Mouse (Mus musculus): Measurements from ENCODE around the gene Mrln. TPM values are rescaled to one million over a fixed set of nuclear protein-coding genes. Genes with fewer than 3 reads are reported as not detected.

Mrln gene
- polyA plus RNA-seq, 1 experiment from 2014 or later, result 0.93 TPM

- H3K27me3 ChIP-seq, result no peaks in the 10 kb centered on the region
- no peak overlapping the region for H3K27ac ChIP-seq
- WGBS (ENCODE audit: insufficient replicate concordance), result 69% methylated on average over 4 of the region's 4 CpGs
- H3K4me3 ChIP-seq (replicated peaks), result no peak overlapping the region
- H3K9me3 ChIP-seq (replicated peaks), result no peaks in the 10 kb centered on the region
- H3K36me3 ChIP-seq, result no peaks in the 10 kb centered on the region
- DNase-seq (no peak), ATAC-seq (ENCODE audit: low read depth) (no peak)
- no peaks in the 10 kb centered on the region for H3K4me1 ChIP-seq (replicated peaks)
- no peak overlapping the region for H3K9ac ChIP-seq
- no peak overlapping the region for H3K4me2 ChIP-seq
Observed at GRCm38 (mm10) chr10:70260904-70261303, 56.4 kb downstream of the Mrln start.

GRCm38 (mm10) chr10:70262051-70262450 lies 57.6 kb downstream of the Mrln start:
- Histone ChIP-seq H3K4me3 (replicated peaks) (no peak overlapping the region), H3K9me3 (replicated peaks) (no peaks in the 10 kb centered on the region), H3K36me3 (no peaks in the 10 kb centered on the region), H3K27me3 (no peaks in the 10 kb centered on the region), H3K27ac (no peak overlapping the region), H3K4me1 (replicated peaks) (no peaks in the 10 kb centered on the region), H3K9ac (no peak overlapping the region), H3K4me2 (no peak overlapping the region)
- no peak for ATAC-seq (ENCODE audit: low read depth)
- WGBS (ENCODE audit: insufficient replicate concordance), result 50% methylated on average over 3 of the region's 3 CpGs
- no peak for DNase-seq

- Histone ChIP-seq H3K4me2 (no peak overlapping the region), H3K36me3 (no peaks in the 10 kb centered on the region), H3K9me3 (replicated peaks) (no peaks in the 10 kb centered on the region), H3K4me1 (replicated peaks) (no peaks in the 10 kb centered on the region), H3K4me3 (replicated peaks) (no peak overlapping the region), H3K27me3 (no peaks in the 10 kb centered on the region), H3K9ac (no peak overlapping the region), H3K27ac (no peak overlapping the region)
- no peak for DNase-seq
- no peak for ATAC-seq (ENCODE audit: low read depth)
- 76% methylated on average over 4 of the region's 4 CpGs for WGBS (ENCODE audit: insufficient replicate concordance)
Observed at GRCm38 (mm10) chr10:70263681-70264189, 59.3 kb downstream of the Mrln start.

GRCm38 (mm10) chr10:70264337-70265036 lies 60.0 kb downstream of the Mrln start:
- H3K9ac ChIP-seq, result no peak overlapping the region
- no peak overlapping the region for H3K4me3 ChIP-seq (replicated peaks)
- no peak overlapping the region for H3K27ac ChIP-seq
- no peak overlapping the region for H3K4me2 ChIP-seq
- 61% methylated on average over 9 of the region's 9 CpGs for whole genome bisulfite sequencing (ENCODE audit: insufficient replicate concordance)
- H3K36me3 ChIP-seq, result no peaks in the 10 kb centered on the region
- DNase-seq (no peak), ATAC-seq (ENCODE audit: low read depth) (no peak)
- no peaks in the 10 kb centered on the region for H3K4me1 ChIP-seq (replicated peaks)
- no peaks in the 10 kb centered on the region for H3K27me3 ChIP-seq
- no peaks in the 10 kb centered on the region for H3K9me3 ChIP-seq (replicated peaks)

GRCm38 (mm10) chr10:70266501-70266900 lies 62.0 kb downstream of the Mrln start:
- Histone ChIP-seq H3K27ac (no peak overlapping the region), H3K9me3 (replicated peaks) (no peaks in the 10 kb centered on the region), H3K4me3 (replicated peaks) (no peak overlapping the region), H3K9ac (no peak overlapping the region), H3K36me3 (no peaks in the 10 kb centered on the region), H3K4me2 (no peak overlapping the region), H3K4me1 (replicated peaks) (no peaks in the 10 kb centered on the region), H3K27me3 (no peaks in the 10 kb centered on the region)
- ATAC-seq (ENCODE audit: low read depth) (no peak), DNase-seq (no peak)
- 79% methylated on average over 6 of the region's 6 CpGs for WGBS (ENCODE audit: insufficient replicate concordance)

GRCm38 (mm10) chr10:70268581-70269446 lies 64.3 kb downstream of the Mrln start:
- 65% methylated on average over 23 of the region's 23 CpGs for WGBS (ENCODE audit: insufficient replicate concordance)
- Histone ChIP-seq H3K27me3 (no peaks in the 10 kb centered on the region), H3K27ac (no peak overlapping the region), H3K4me3 (replicated peaks) (no peak overlapping the region), H3K9ac (no peak overlapping the region), H3K4me2 (no peak overlapping the region), H3K9me3 (replicated peaks) (no peaks in the 10 kb centered on the region), H3K4me1 (replicated peaks) (no peaks in the 10 kb centered on the region), H3K36me3 (no peaks in the 10 kb centered on the region)
- no peak for ATAC-seq (ENCODE audit: low read depth)
- no peak for DNase-seq

Other genes with a start within 250 kb of the Mrln start
- gene Ccdc6, start 107.5 kb upstream of the Mrln start, polyA plus RNA-seq (2015; fragmentation: Nextera tagmentation; extraction: Ambion mirVana), result 8.9 and 9.8 TPM in 2 replicates
- gene Slc16a9, start 40.4 kb downstream of the Mrln start, polyA plus RNA-seq (2015; fragmentation: Nextera tagmentation; extraction: Ambion mirVana), result 0.45 and 0.50 TPM in 2 replicates
- gene Fam13c, start 235.8 kb downstream of the Mrln start, polyA plus RNA-seq (2015; fragmentation: Nextera tagmentation; extraction: Ambion mirVana), result 0.31 and 0.40 TPM in 2 replicates